Mouse (Mus musculus): ENCODE results near the gene Psmd4. TPM values are rescaled to one million over a fixed set of nuclear protein-coding genes. Genes with fewer than 3 reads are reported as not detected.
"Not testable (repeated sequence)": the region's sequence is repeated elsewhere in the genome, so short reads cannot be mapped to it uniquely, and the experiment has no call there.

Gene Psmd4
- polyA plus RNA-seq, 1 experiment from 2014 or later, result 340 TPM

DNA sequence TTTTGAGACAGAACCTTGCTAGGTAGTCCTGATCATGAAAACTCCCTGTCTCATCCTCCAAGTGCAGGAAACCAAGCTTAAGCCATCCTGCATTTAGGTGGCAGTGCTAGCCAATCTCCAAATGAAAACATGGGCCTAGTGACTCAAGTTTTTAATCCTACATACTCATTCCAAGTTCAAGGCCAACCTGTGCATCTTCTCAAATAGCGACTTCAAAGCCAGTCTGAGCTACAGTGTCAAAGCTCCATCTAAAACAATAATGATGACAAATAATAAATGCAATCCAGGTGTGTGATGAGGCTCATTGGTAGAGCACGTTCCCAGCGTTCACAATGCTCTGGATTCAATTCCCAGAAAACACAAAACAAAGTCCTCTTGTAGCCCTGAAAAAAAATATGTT, 789 bp downstream of the Psmd4 start:
- DNase-seq (ENCODE audit: low spot score), result no peak
- Histone ChIP-seq H3K9me3 (ENCODE audit: control insufficient read depth, low read length) (no peaks in the 10 kb centered on the region), H3K4me3 (ENCODE audit: low read depth, low read length) (peak overlapping the region; percentile 89), H3K4me1 (ENCODE audit: control insufficient read depth, insufficient read depth, low read length) (peaks cover 5% of the 10 kb centered on the region), H3K9ac (ENCODE audit: low read length) (peak overlapping the region; percentile 84), H3K36me3 (ENCODE audit: control insufficient read depth, insufficient read depth, low read length) (no peaks in the 10 kb centered on the region; the same call in 1 of the 2 replicates), H3K27ac (replicated peaks; ENCODE audit: low read depth, low read length) (no peak overlapping the region), H3K4me2 (ENCODE audit: low read depth, severe bottlenecking) (peak overlapping the region; percentile 71), H3K27me3 (ENCODE audit: control insufficient read depth, insufficient read depth, low read length) (no peaks in the 10 kb centered on the region)
- no peak for ATAC-seq (ENCODE audit: insufficient number of reproducible peaks, low FRiP score, low TSS enrichment, low read depth)
- WGBS, result 16% methylated on average over 3 of the region's 3 CpGs

GRCm38 (mm10) chr3:95029953-95030352, 12.5 kb downstream of the Psmd4 start:
- whole genome bisulfite sequencing, result 76% methylated on average over 3 of the region's 3 CpGs
- H3K4me2 ChIP-seq (ENCODE audit: low read depth, severe bottlenecking), result no peak overlapping the region

GRCm38 (mm10) chr3:95029291-95029827, 13.1 kb downstream of the Psmd4 start:
- H3K36me3 ChIP-seq (ENCODE audit: control insufficient read depth, insufficient read depth, low read length), result peaks cover 23% of the 10 kb centered on the region; the same call in 1 of the 2 replicates
- not testable (repeated sequence) for ATAC-seq (ENCODE audit: insufficient number of reproducible peaks, low FRiP score, low TSS enrichment, low read depth)

More at GRCm38 (mm10) chr3:95029953-95030352, 12.5 kb downstream of the Psmd4 start:
- DNase-seq (ENCODE audit: low spot score), result no peak
- H3K36me3 ChIP-seq (ENCODE audit: control insufficient read depth, insufficient read depth, low read length), result peaks cover 29% of the 10 kb centered on the region
- no peaks in the 10 kb centered on the region for H3K9me3 ChIP-seq (ENCODE audit: control insufficient read depth, low read length)
- H3K4me3 ChIP-seq (ENCODE audit: low read depth, low read length), result no peak overlapping the region
- no peak for ATAC-seq (ENCODE audit: insufficient number of reproducible peaks, low FRiP score, low TSS enrichment, low read depth)
- no peaks in the 10 kb centered on the region for H3K27me3 ChIP-seq (ENCODE audit: control insufficient read depth, insufficient read depth, low read length)
- no peak overlapping the region for H3K27ac ChIP-seq (replicated peaks; ENCODE audit: low read depth, low read length)
- 0 out of 2 replicates have a peak, but pooled peaks cover 4% of the 10 kb centered on the region for H3K4me1 ChIP-seq (ENCODE audit: control insufficient read depth, insufficient read depth, low read length)
- no peak overlapping the region for H3K9ac ChIP-seq (ENCODE audit: low read length)

GRCm38 (mm10) chr3:95028603-95029002, 13.8 kb downstream of the Psmd4 start:
- 89% methylated on average over 3 of the region's 3 CpGs for WGBS
- peaks cover 19% of the 10 kb centered on the region; the same call in 1 of the 2 replicates for H3K36me3 ChIP-seq (ENCODE audit: control insufficient read depth, insufficient read depth, low read length)
- H3K27ac ChIP-seq (replicated peaks; ENCODE audit: low read depth, low read length), result no peak overlapping the region
- no peak overlapping the region for H3K9ac ChIP-seq (ENCODE audit: low read length)
- no peak overlapping the region for H3K4me2 ChIP-seq (ENCODE audit: low read depth, severe bottlenecking)
- no peak for ATAC-seq (ENCODE audit: insufficient number of reproducible peaks, low FRiP score, low TSS enrichment, low read depth)
- 0 out of 2 replicates have a peak, but pooled peaks cover 4% of the 10 kb centered on the region for H3K4me1 ChIP-seq (ENCODE audit: control insufficient read depth, insufficient read depth, low read length)
- H3K9me3 ChIP-seq (ENCODE audit: control insufficient read depth, low read length), result no peaks in the 10 kb centered on the region
- no peak overlapping the region for H3K4me3 ChIP-seq (ENCODE audit: low read depth, low read length)
- no peak for DNase-seq (ENCODE audit: low spot score)
- no peaks in the 10 kb centered on the region for H3K27me3 ChIP-seq (ENCODE audit: control insufficient read depth, insufficient read depth, low read length)

More at GRCm38 (mm10) chr3:95029291-95029827, 13.1 kb downstream of the Psmd4 start:
- not testable (repeated sequence) for H3K27me3 ChIP-seq (ENCODE audit: control insufficient read depth, insufficient read depth, low read length); H3K4me3 ChIP-seq (ENCODE audit: low read depth, low read length); DNase-seq (ENCODE audit: low spot score); H3K9me3 ChIP-seq (ENCODE audit: control insufficient read depth, low read length); H3K4me1 ChIP-seq (ENCODE audit: control insufficient read depth, insufficient read depth, low read length); H3K27ac ChIP-seq (replicated peaks; ENCODE audit: low read depth, low read length); H3K4me2 ChIP-seq (ENCODE audit: low read depth, severe bottlenecking); H3K9ac ChIP-seq (ENCODE audit: low read length)
- WGBS, result 81% methylated on average over 3 of the region's 3 CpGs

GRCm38 (mm10) chr3:95027701-95028100, 14.7 kb downstream of the Psmd4 start:
- Histone ChIP-seq H3K4me3 (ENCODE audit: low read depth, low read length) (no peak overlapping the region), H3K4me1 (ENCODE audit: control insufficient read depth, insufficient read depth, low read length) (0 out of 2 replicates have a peak, but pooled peaks cover 4% of the 10 kb centered on the region), H3K27ac (replicated peaks; ENCODE audit: low read depth, low read length) (no peak overlapping the region), H3K9ac (ENCODE audit: low read length) (no peak overlapping the region), H3K36me3 (ENCODE audit: control insufficient read depth, insufficient read depth, low read length) (peaks cover 11% of the 10 kb centered on the region; the same call in 1 of the 2 replicates), H3K9me3 (ENCODE audit: control insufficient read depth, low read length) (no peaks in the 10 kb centered on the region), H3K27me3 (ENCODE audit: control insufficient read depth, insufficient read depth, low read length) (no peaks in the 10 kb centered on the region), H3K4me2 (ENCODE audit: low read depth, severe bottlenecking) (no peak overlapping the region)
- peak; percentile 45 for ATAC-seq (ENCODE audit: insufficient number of reproducible peaks, low FRiP score, low TSS enrichment, low read depth)
- no peak for DNase-seq (ENCODE audit: low spot score)
- WGBS, result 62% methylated on average over 5 of the region's 5 CpGs

GRCm38 (mm10) chr3:95027057-95027645, 15.3 kb downstream of the Psmd4 start:
- DNase-seq (ENCODE audit: low spot score), result no peak
- Histone ChIP-seq H3K27ac (replicated peaks; ENCODE audit: low read depth, low read length) (no peak overlapping the region), H3K27me3 (ENCODE audit: control insufficient read depth, insufficient read depth, low read length) (no peaks in the 10 kb centered on the region), H3K4me3 (ENCODE audit: low read depth, low read length) (no peak overlapping the region), H3K9me3 (ENCODE audit: control insufficient read depth, low read length) (no peaks in the 10 kb centered on the region), H3K36me3 (ENCODE audit: control insufficient read depth, insufficient read depth, low read length) (peaks cover 6% of the 10 kb centered on the region; the same call in 1 of the 2 replicates), H3K9ac (ENCODE audit: low read length) (no peak overlapping the region), H3K4me1 (ENCODE audit: control insufficient read depth, insufficient read depth, low read length) (0 out of 2 replicates have a peak, but pooled peaks cover 4% of the 10 kb centered on the region), H3K4me2 (ENCODE audit: low read depth, severe bottlenecking) (no peak overlapping the region)
- ATAC-seq (ENCODE audit: insufficient number of reproducible peaks, low FRiP score, low TSS enrichment, low read depth), result peak; percentile 19; the same call in 1 of the 2 replicates
- 51% methylated on average over 5 of the region's 5 CpGs for WGBS

DNA sequence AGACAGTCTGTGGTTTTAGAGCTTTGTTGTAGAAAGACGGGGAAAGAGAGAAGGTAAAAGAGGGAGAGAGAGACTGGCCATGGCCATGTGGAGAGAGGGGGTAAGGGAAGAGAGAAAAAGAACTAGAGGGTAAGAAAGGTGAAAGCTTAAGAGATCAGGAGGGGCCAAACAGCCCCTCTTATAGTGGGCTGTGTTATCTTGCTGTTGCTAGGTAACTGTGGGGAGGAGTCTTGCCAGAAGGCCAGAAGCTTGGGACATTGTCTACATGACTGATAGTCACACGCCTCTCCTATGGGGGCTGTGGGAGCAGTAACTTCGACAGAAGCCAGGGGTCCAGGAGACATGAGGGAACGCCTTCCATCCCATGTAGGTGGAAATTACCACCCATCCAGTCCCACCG, 17.2 kb downstream of the Psmd4 start:
- Histone ChIP-seq H3K27ac (replicated peaks; ENCODE audit: low read depth, low read length) (no peak overlapping the region), H3K4me1 (ENCODE audit: control insufficient read depth, insufficient read depth, low read length) (0 out of 2 replicates have a peak, but pooled peaks cover 4% of the 10 kb centered on the region), H3K36me3 (ENCODE audit: control insufficient read depth, insufficient read depth, low read length) (peaks cover 2% of the 10 kb centered on the region; the same call in 1 of the 2 replicates), H3K4me3 (ENCODE audit: low read depth, low read length) (no peak overlapping the region), H3K27me3 (ENCODE audit: control insufficient read depth, insufficient read depth, low read length) (no peaks in the 10 kb centered on the region), H3K9ac (ENCODE audit: low read length) (no peak overlapping the region), H3K9me3 (ENCODE audit: control insufficient read depth, low read length) (no peaks in the 10 kb centered on the region), H3K4me2 (ENCODE audit: low read depth, severe bottlenecking) (no peak overlapping the region)
- ATAC-seq (ENCODE audit: insufficient number of reproducible peaks, low FRiP score, low TSS enrichment, low read depth), result no peak
- 49% methylated on average over 5 of the region's 5 CpGs for WGBS
- DNase-seq (ENCODE audit: low spot score), result no peak

- ATAC-seq (ENCODE audit: insufficient number of reproducible peaks, low FRiP score, low TSS enrichment, low read depth) (no peak), DNase-seq (ENCODE audit: low spot score) (no peak)
- 0 out of 2 replicates have a peak, but pooled peaks cover under 1% of the 10 kb centered on the region for H3K36me3 ChIP-seq (ENCODE audit: control insufficient read depth, insufficient read depth, low read length)
- WGBS, result 31% methylated on average over 11 of the region's 11 CpGs
- no peak overlapping the region for H3K27ac ChIP-seq (replicated peaks; ENCODE audit: low read depth, low read length)
- H3K4me1 ChIP-seq (ENCODE audit: control insufficient read depth, insufficient read depth, low read length), result 0 out of 2 replicates have a peak, but pooled peaks cover 4% of the 10 kb centered on the region
- H3K27me3 ChIP-seq (ENCODE audit: control insufficient read depth, insufficient read depth, low read length), result no peaks in the 10 kb centered on the region
- no peaks in the 10 kb centered on the region for H3K9me3 ChIP-seq (ENCODE audit: control insufficient read depth, low read length)
- H3K4me2 ChIP-seq (ENCODE audit: low read depth, severe bottlenecking), result no peak overlapping the region
- H3K9ac ChIP-seq (ENCODE audit: low read length), result peak overlapping the region; percentile 22; the same call in 1 of the 2 replicates
- no peak overlapping the region for H3K4me3 ChIP-seq (ENCODE audit: low read depth, low read length)
Observed at GRCm38 (mm10) chr3:95024551-95024950, 17.9 kb downstream of the Psmd4 start.

All from limb, embryonic 11.5 days (tissue).